Mouse (Mus musculus) liver, embryonic 16.5 days (tissue): Measurements from ENCODE around the gene Lbx2. TPM values are rescaled to one million over a fixed set of nuclear protein-coding genes. Genes with fewer than 3 reads are reported as not detected.
A peak's percentile ranks its signal among the peaks of the same experiment; 100 is the strongest.

Experiments used
- ATAC-seq: fragments of 200-750 bp; cut with Nextera tagmentation; 2 replicates; pipeline ENCODE4 v1.8.0; 2017; ENCODE audit warnings: low read depth, mild to moderate bottlenecking, moderate number of reproducible peaks, moderate library complexity
- H3K27ac ChIP-seq: fragments of 300-500 bp; sonication (generic); 2 replicates; pipeline ENCODE4 v1.5.1; 2014; ENCODE audit warnings: mild to moderate bottlenecking, low read length
- H3K27me3 ChIP-seq: fragments of 300-500 bp; sonication (generic); 2 replicates; pipeline ENCODE4 v1.6.1; 2014; ENCODE audit warnings: low read depth, low read length, mixed read lengths; ENCODE audit not compliant: control insufficient read depth, insufficient read depth
- H3K36me3 ChIP-seq: fragments of 300-500 bp; sonication (generic); 2 replicates; pipeline ENCODE4 v1.6.1; 2014; ENCODE audit warnings: mild to moderate bottlenecking; ENCODE audit not compliant: control insufficient read depth, insufficient read depth
- H3K4me1 ChIP-seq: fragments of 300-500 bp; sonication (generic); 2 replicates; pipeline ENCODE4 v1.6.1; 2014; ENCODE audit warnings: low read depth, low read length, mixed read lengths; ENCODE audit not compliant: control insufficient read depth
- H3K4me2 ChIP-seq: fragments of 300-500 bp; sonication (generic); 2 replicates; pipeline ENCODE4 v1.6.1; 2014; ENCODE audit warnings: low read depth, low read length, mixed read lengths
- H3K4me3 ChIP-seq: fragments of 300-500 bp; sonication (generic); 2 replicates; pipeline ENCODE4 v1.5.1; 2014; ENCODE audit warnings: low read depth, mild to moderate bottlenecking, low read length
- H3K9ac ChIP-seq: fragments of 300-500 bp; sonication (generic); 2 replicates; pipeline ENCODE4 v1.6.1; 2014; ENCODE audit warnings: low read depth, low read length
- H3K9me3 ChIP-seq: fragments of 300-500 bp; sonication (generic); replicated peaks from 2 replicates; pipeline ENCODE4 v1.6.1; 2016; ENCODE audit warnings: low read length; ENCODE audit not compliant: control insufficient read depth
- WGBS: fragments of 180-500 bp; shearing (Covaris S2); extraction: QIAGEN DNeasy Blood & Tissue Kit; methylation state at CpG from one replicate; pipeline ENCODE4 v1.1.7; 2014; ENCODE audit not compliant: insufficient replicate concordance; 5-methylcytosine and 5-hydroxymethylcytosine counted together
- polyA plus RNA-seq: library from polyadenylated mRNA; unstranded; fragments of >200 nt; fragmentation: Nextera tagmentation; extraction: Ambion mirVana; gene quantifications from 2 replicates; pipeline ENCODE4 v1.2.1, GENCODE M21; 2015

Lbx2 gene
- polyA plus RNA-seq, 1 experiment from 2014 or later = 0.25 TPM

DNA sequence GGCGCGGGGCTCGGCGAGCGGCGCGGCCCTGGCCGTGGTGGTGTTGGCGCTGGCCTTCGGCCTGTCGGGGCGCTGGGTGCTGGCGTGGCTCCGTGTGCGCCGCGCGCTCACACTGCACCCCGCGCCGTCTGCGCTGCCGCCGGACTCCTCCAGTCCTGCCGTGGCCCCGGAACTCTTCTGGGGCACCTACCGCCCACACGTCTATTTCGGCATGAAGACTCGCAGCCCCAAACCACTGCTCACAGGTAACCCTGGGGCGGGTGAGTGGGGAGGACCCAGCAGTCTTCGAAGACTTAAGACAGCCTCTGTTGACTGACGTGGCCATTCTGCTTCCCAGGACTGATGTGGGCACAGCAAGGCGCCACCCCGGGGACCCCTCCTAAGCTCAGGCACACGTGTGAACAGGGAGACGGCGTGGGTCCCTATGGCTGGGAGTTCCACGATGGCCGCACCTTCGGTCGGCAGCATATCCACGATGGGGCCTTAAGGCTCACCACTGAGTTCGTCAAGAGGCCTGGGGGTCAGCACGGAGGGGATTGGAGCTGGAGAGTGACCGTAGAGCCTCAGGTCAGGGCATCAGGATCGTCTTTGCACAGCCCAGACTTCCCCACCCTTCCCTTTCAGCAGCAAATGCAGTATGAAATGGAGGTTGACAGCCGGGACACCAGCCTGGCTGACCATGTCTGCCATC, 29.7 kb downstream of the Lbx2 start:
- H3K4me3 ChIP-seq = peak overlapping the region; percentile 82
- H3K9me3 ChIP-seq = no peaks in the 10 kb centered on the region
- H3K36me3 ChIP-seq = peaks cover 8% of the 10 kb centered on the region; the same call in 1 of the 2 replicates
- H3K27me3 ChIP-seq = no peaks in the 10 kb centered on the region
- under 1% methylated on average over 48 of the region's 48 CpGs for WGBS
- ATAC-seq = no peak; the same call in 1 of the 2 replicates
- H3K4me2 ChIP-seq = peak overlapping the region; percentile 99
- H3K4me1 ChIP-seq = peaks cover 46% of the 10 kb centered on the region
- peak overlapping the region; percentile 86 for H3K9ac ChIP-seq
- H3K27ac ChIP-seq = peak overlapping the region; percentile 93

DNA sequence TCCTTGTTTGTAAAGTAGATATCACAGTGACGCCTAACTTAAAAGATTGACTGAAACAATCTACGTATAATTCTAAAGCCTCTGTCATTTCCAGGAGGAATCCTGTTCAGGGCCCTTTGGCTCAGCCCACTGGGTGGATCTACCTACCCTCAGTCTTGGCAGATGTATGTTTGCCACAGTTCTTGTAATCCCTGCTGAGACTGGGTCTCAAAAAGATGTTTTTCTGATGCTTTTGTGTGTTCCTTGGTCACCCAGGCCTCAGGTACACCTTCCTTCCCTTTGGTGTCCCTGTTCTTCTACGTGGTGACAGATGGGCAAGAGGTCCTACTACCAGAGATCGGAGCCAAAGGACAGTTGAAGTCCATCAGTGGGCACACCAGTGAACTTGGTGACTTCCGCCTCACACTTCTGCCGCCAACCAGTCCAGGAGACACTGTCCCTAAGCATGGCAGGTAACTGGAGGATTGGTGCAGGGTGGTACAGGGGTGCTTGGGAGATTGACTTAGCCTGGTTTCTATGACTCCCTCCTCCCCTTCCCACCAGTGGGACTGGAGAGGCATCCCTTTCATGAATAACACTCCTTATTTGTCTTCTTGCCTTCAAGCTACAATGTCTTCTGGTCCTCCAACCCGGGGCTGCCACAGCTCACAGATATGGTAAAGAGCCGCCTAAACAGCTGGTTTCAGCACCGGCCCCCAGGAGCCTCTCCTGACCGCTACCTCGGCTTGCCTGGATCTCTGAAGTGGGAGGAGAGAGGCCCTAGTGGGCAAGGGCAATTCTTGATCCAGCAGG, 30.4 kb downstream of the Lbx2 start:
- WGBS = 66% methylated on average over 11 of the region's 11 CpGs
- no peak for ATAC-seq
- Histone ChIP-seq H3K36me3 (peaks cover 8% of the 10 kb centered on the region; the same call in 1 of the 2 replicates), H3K4me2 (peak overlapping the region; percentile 99), H3K4me3 (peak overlapping the region; percentile 82), H3K4me1 (peaks cover 41% of the 10 kb centered on the region), H3K27ac (peak overlapping the region; percentile 93; the same call in 1 of the 2 replicates), H3K9ac (peak overlapping the region; percentile 86), H3K9me3 (no peaks in the 10 kb centered on the region), H3K27me3 (no peaks in the 10 kb centered on the region)

DNA sequence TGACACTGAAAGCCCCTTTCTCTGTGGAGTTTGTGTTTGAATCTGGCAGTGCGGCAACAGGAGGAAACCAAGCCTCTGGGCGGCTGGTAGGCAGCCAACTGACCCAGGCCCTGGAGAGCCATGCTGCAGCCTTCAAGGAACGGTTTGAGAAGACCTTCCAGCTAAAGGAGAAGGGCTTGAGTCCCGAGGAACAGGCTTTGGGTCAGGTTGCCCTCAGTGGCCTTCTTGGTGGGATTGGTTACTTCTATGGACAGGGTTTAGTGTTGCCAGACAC, 30.9 kb downstream of the Lbx2 start:
- no peak for ATAC-seq
- Histone ChIP-seq H3K4me1 (peaks cover 40% of the 10 kb centered on the region), H3K27me3 (no peaks in the 10 kb centered on the region), H3K9me3 (no peaks in the 10 kb centered on the region), H3K27ac (no peak overlapping the region), H3K4me2 (no peak overlapping the region), H3K36me3 (peaks cover 8% of the 10 kb centered on the region; the same call in 1 of the 2 replicates), H3K9ac (no peak overlapping the region), H3K4me3 (no peak overlapping the region)
- WGBS = 75% methylated on average over 4 of the region's 4 CpGs

- no peak overlapping the region for H3K9ac ChIP-seq
- 84% methylated on average over 13 of the region's 13 CpGs for WGBS
- H3K27me3 ChIP-seq = no peaks in the 10 kb centered on the region
- no peak overlapping the region for H3K27ac ChIP-seq
- H3K36me3 ChIP-seq = peaks cover 8% of the 10 kb centered on the region; the same call in 1 of the 2 replicates
- no peak overlapping the region for H3K4me2 ChIP-seq
- peaks cover 46% of the 10 kb centered on the region for H3K4me1 ChIP-seq
- no peak overlapping the region for H3K4me3 ChIP-seq
- H3K9me3 ChIP-seq = no peaks in the 10 kb centered on the region
- ATAC-seq = no peak
Observed at GRCm38 (mm10) chr6:83117616-83118015, 31.4 kb downstream of the Lbx2 start.

DNA sequence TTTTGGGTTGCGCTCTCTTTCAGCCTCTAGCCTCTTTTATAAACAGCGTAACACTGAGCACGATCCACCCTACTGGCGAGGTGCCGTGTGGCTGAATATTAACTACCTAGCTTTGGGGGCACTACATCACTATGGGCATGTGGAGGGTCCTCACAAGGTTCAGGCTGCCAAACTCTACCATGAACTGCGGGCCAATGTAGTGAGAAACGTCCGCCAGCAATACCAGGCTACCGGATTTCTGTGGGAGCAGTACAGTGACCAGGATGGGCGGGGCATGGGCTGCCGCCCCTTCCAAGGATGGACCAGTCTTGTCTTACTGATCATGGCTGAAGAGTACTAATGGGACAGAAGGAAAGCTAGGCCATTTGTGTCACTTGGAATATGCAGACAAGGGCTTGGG, 32.2 kb downstream of the Lbx2 start:
- Histone ChIP-seq H3K4me2 (no peak overlapping the region), H3K4me1 (peaks cover 49% of the 10 kb centered on the region), H3K9me3 (no peaks in the 10 kb centered on the region), H3K36me3 (peaks cover 8% of the 10 kb centered on the region; the same call in 1 of the 2 replicates), H3K9ac (no peak overlapping the region), H3K27ac (no peak overlapping the region), H3K4me3 (no peak overlapping the region), H3K27me3 (no peaks in the 10 kb centered on the region)
- WGBS = 82% methylated on average over 11 of the region's 11 CpGs
- no peak for ATAC-seq

GRCm38 (mm10) chr6:83118825-83119733, 32.9 kb downstream of the Lbx2 start:
- Histone ChIP-seq H3K4me1 (peaks cover 51% of the 10 kb centered on the region), H3K4me2 (no peak overlapping the region), H3K27ac (no peak overlapping the region), H3K4me3 (no peak overlapping the region), H3K9ac (no peak overlapping the region), H3K36me3 (peaks cover 8% of the 10 kb centered on the region; the same call in 1 of the 2 replicates), H3K9me3 (no peaks in the 10 kb centered on the region), H3K27me3 (no peaks in the 10 kb centered on the region)
- 63% methylated on average over 14 of the region's 14 CpGs for WGBS
- no peak for ATAC-seq

- no peak for ATAC-seq
- Histone ChIP-seq H3K9ac (no peak overlapping the region), H3K9me3 (no peaks in the 10 kb centered on the region), H3K27ac (no peak overlapping the region), H3K4me3 (no peak overlapping the region), H3K4me1 (peaks cover 49% of the 10 kb centered on the region), H3K4me2 (no peak overlapping the region), H3K27me3 (no peaks in the 10 kb centered on the region), H3K36me3 (peaks cover 8% of the 10 kb centered on the region; the same call in 1 of the 2 replicates)
- WGBS = 84% methylated on average over 7 of the region's 7 CpGs
Observed at GRCm38 (mm10) chr6:83119734-83120051, 33.5 kb downstream of the Lbx2 start.

DNA sequence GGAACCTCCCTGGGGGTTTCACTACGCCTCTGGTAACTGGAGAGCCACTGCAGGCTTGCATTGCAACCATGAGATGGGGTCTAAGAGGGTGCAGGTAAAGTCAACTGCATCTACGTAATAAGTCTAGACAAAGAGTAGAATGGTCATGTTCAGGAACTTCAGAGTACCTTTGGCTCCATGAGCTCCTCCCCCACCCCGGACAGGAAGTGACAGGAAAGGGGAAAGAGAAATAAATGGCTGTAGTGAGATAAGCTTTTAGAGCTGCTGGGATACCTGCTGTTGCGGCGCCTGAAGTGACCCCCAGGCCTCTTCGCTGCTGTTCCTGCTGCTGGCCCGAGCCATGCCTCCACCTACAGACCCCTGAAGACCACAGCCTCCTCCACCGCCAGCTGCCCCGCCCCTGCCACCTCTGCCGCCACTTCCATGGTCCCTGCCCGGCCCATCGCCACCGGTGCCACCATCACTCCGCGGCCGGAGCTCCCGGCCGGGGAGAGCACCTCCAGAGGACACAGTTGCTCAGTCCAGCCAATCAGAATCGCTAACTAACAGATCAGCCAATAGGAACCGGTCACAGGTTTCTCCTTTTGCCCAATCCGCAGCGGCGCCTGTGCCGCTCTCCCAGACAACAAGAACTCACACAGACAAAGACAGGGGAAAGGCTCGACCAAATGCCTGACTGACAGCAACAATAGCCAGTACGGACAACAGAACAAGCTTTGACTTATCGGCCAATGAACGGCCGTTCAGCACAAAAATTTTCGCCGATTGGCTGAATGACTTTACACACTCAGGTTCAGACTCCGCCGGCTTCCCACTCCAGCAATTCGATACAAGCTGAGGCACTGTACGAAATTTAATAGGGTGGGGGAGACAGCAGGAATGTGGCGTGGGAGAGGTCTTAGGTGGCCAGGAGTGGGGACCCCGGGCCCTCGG, 35.0 kb downstream of the Lbx2 start, which contains the start of gene Wbp1:
Wbp1 (minus strand) TSS at position 630 of the 933 bp plus-strand sequence.
- H3K36me3 ChIP-seq = peaks cover 8% of the 10 kb centered on the region; the same call in 1 of the 2 replicates
- peak within 1 kb of the TSS; percentile 91 for H3K9ac ChIP-seq
- under 1% methylated on average over 38 of the region's 38 CpGs for WGBS
- no peaks in the 10 kb centered on the region for H3K27me3 ChIP-seq
- H3K27ac ChIP-seq = peak within 1 kb of the TSS; percentile 96
- ATAC-seq = peak; percentile 93
- H3K9me3 ChIP-seq = no peaks in the 10 kb centered on the region
- H3K4me3 ChIP-seq = peak within 1 kb of the TSS; percentile 77
- H3K4me2 ChIP-seq = peak within 1 kb of the TSS; percentile 99
- H3K4me1 ChIP-seq = peaks cover 45% of the 10 kb centered on the region
